20 mouse cellular contexts compared by ENCODE assay signal in the genomic region with DNA sequence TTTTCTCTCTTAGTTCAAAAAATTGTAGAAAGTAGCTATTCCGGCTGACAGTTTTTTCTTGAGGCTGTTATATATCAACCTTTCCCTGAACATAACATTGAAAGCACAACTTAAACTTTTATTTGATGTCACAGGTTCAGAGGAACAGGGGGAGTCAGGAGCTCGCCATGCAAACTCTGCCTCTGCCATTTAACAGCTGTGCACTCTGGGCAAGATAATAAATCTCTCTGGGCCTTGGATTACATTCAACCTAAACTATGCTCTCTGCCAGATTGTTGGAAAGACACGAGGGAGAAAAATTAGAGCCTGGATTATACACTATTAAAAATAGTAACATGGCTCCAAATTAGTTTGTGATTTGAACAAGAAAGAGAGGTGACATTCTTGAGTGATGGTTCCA.
"Had no signal": no experiment of that assay in that cellular context is flagged by ENCODE, and none has a peak within 500 bp of the region (broad histone marks: within the 10 kb centered on the region; RNA-seq: fewer than 3 reads in every experiment).

No protein-coding gene starts in this region.

- H3K36me3 ChIP-seq: limb, embryonic 10.5 days; limb, embryonic 13.5 days; liver, embryonic 12.5 days; liver, embryonic 15.5 days; lung, embryonic 15.5 days; midbrain, embryonic 12.5 days; midbrain, embryonic 15.5 days; neural tube, embryonic 13.5 days had no signal

- ATAC-seq: inflammation-experienced regulatory T-cells, adult 6 months; intestine, embryonic 16.5 days; liver, embryonic 12.5 days; midbrain, embryonic 15.5 days had no signal

- DNase-seq: kidney, adult 18-20 months; kidney, postnatal 25 days; layer of hippocampus, adult 9-11 months; liver; lung, adult 18-20 months; lung, postnatal 10 days; lung, postnatal 36 days; thymus, adult 18-20 months; thymus, postnatal 36 days had no signal

- H3K27ac ChIP-seq: limb, embryonic 10.5 days; limb, embryonic 13.5 days; liver, embryonic 12.5 days; liver, embryonic 15.5 days; lung, embryonic 15.5 days; midbrain, embryonic 12.5 days; midbrain, embryonic 15.5 days; neural tube, embryonic 13.5 days had no signal

- H3K9me3 ChIP-seq: limb, embryonic 10.5 days; limb, embryonic 13.5 days; liver, embryonic 12.5 days; liver, embryonic 15.5 days; lung, embryonic 15.5 days; megakaryocyte, embryonic 14.5 days; midbrain, embryonic 12.5 days; midbrain, embryonic 15.5 days; neural tube, embryonic 13.5 days had no signal

- H3K4me3 ChIP-seq: limb, embryonic 10.5 days; limb, embryonic 13.5 days; liver, embryonic 12.5 days; liver, embryonic 15.5 days; lung, embryonic 15.5 days; megakaryocyte, embryonic 14.5 days; midbrain, embryonic 12.5 days; midbrain, embryonic 15.5 days; neural tube, embryonic 13.5 days had no signal

- H3K9ac ChIP-seq: limb, embryonic 13.5 days; liver, embryonic 12.5 days; liver, embryonic 15.5 days; lung, embryonic 15.5 days; midbrain, embryonic 12.5 days; midbrain, embryonic 15.5 days; neural tube, embryonic 13.5 days had no signal

- H3K4me1 ChIP-seq: limb, embryonic 10.5 days; limb, embryonic 13.5 days; liver, embryonic 15.5 days; lung, embryonic 15.5 days; midbrain, embryonic 12.5 days; midbrain, embryonic 15.5 days; neural tube, embryonic 13.5 days had no signal

- H3K4me2 ChIP-seq: limb, embryonic 13.5 days; liver, embryonic 12.5 days; liver, embryonic 15.5 days; lung, embryonic 15.5 days; midbrain, embryonic 12.5 days; midbrain, embryonic 15.5 days; neural tube, embryonic 13.5 days had no signal

- H3K27me3 ChIP-seq: limb, embryonic 13.5 days; liver, embryonic 12.5 days; liver, embryonic 15.5 days; lung, embryonic 15.5 days; megakaryocyte, embryonic 14.5 days; midbrain, embryonic 12.5 days; midbrain, embryonic 15.5 days; neural tube, embryonic 13.5 days had no signal
